Mouse (Mus musculus): Measurements from ENCODE around the gene Frrs1l. TPM values are rescaled to one million over a fixed set of nuclear protein-coding genes. Genes with fewer than 3 reads are reported as not detected.

Gene Frrs1l
- polyA plus RNA-seq, 1 experiment: not detected

DNA sequence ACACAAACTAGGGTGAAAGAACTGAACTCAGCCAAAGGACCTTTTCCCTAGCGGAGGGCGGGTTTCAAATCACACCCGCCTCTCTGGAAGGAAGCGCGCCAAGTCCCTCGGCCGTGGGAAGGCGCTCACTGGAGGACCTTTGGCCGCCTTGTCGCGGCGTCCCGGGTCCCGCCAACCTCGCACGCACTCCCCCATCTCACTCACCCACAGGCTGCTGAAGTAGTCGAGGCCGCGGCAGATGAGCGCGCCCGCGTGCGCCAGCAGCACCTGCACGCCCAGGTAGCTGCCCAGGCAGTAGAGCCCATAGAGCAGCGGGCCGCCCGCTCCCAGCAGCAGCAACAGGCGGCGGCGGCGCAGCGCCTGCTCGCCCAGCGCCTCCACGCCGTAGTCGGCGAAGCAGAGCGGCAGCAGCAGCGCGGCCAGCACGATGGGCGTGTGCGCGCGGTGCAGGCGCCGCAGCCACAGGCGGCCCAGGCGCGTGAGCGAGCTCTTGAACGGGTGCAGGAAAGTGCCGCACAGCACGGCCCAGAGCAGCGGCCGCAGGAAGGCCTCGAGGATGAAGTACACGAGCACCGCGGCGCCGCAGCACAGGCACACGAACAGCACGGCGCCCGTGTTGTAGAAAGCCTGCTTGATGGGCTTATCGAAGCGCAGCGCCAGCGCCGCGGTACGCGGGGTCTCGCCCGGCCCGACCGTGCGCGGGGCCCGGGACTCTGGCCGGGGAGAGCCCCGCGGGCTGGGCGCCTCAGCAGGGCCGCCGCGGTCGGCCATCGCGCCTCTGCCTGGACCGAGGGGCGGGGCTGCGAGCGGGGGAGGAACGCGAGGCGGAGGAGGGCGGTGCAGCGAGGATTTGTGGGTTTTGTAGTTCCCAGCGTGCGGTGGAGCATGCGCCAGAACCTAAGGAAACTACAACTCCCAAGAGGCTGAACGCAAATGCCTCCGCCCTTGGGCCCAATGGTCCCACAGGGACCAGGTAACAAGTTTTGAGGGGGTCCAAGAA lies 43.2 kb downstream of the Frrs1l start, which contains the start of gene Tmem245:
Gene Tmem245 (minus strand): TSS at position 797 of the 1,000 bp plus-strand sequence.
- TF ChIP-seq CTCF (IDR thresholded peaks at IDR 0.05; ENCODE audit: low read depth, low read length): no peak
- TF ChIP-seq POLR2A (IDR thresholded peaks at IDR 0.05; ENCODE audit: borderline replicate concordance, low read depth, low read length): 0 out of 2 replicates have a peak, but pooled peaks have one; percentile 53
- Histone ChIP-seq H3K27ac (ENCODE audit: insufficient read depth, low read depth, low read length) (peak within 1 kb of the TSS; percentile 27), H3K4me1 (ENCODE audit: control insufficient read depth, insufficient read depth, low read length) (peaks cover 40% of the 10 kb centered on the region), H3K4me3 (ENCODE audit: insufficient read depth, low read length) (peak within 1 kb of the TSS; percentile 91)

DNA sequence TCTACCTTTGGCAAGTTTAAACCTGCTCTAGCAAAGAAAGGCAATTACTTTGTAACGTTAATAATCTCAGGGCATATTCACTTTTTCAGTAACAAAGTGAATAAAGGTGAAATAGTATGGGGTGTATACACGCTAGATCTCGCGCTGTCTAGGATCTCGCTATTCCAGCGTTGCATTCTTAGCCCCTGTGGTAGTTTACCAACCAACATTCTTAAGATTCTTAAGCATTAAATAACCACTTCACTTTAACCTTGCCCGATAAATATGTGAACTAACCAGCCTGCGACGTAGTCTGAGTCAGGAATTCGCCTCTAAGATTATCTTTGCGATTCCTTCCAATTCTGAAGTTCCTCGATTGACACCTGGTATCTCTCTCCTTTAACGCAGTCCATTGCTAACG lies 44.0 kb downstream of the Frrs1l start:
- Histone ChIP-seq H3K27ac (ENCODE audit: insufficient read depth, low read depth, low read length) (no peak overlapping the region), H3K4me3 (ENCODE audit: insufficient read depth, low read length) (peak overlapping the region; percentile 91), H3K4me1 (ENCODE audit: control insufficient read depth, insufficient read depth, low read length) (peaks cover 40% of the 10 kb centered on the region)
- TF ChIP-seq POLR2A (IDR thresholded peaks at IDR 0.05; ENCODE audit: borderline replicate concordance, low read depth, low read length) (no peak), CTCF (IDR thresholded peaks at IDR 0.05; ENCODE audit: low read depth, low read length) (no peak)

DNA sequence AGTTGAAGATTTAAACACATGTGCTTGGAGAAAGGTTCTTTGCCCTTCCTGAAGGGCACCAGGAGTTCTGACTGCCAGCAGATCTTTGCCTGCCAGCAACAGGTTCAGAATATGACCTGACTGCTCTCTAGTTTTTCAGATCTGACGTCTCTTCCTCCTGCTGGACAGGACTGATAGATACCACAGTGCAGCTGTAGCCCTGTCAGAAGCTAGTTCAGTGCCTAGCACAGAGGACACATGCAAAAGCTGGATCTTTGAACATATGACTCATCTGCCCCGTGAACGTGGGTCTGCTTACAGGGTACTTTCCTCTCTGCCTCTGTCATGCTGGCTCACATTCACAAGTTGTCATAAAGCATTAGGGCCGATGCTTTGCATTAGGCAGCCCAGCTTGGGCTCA lies 45.9 kb downstream of the Frrs1l start:
- Histone ChIP-seq H3K27ac (ENCODE audit: insufficient read depth, low read depth, low read length) (no peak overlapping the region), H3K4me3 (ENCODE audit: insufficient read depth, low read length) (no peak overlapping the region), H3K4me1 (ENCODE audit: control insufficient read depth, insufficient read depth, low read length) (peaks cover 38% of the 10 kb centered on the region)
- no peak for TF ChIP-seq CTCF (IDR thresholded peaks at IDR 0.05; ENCODE audit: low read depth, low read length)

DNA sequence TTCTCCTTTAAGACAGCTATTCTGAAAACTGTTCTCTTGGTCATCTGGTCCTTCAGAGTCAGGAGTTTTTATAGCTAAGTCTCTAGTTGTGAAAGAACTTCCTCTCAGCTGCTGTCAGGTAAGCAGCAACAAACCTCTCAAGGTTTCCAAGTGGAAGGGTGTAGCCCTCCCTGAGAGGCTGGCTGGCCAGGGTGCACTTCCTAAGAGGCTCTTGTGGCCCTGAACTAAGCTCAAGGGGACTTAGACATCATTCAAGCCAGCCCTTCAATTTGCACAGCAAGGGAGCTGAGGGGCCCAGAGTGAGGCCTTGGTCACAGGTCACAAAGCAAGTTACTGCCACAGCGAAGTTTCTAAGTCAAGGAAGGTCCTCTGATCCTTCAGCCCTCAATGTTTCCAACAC lies 46.9 kb downstream of the Frrs1l start:
- no peak overlapping the region for H3K4me3 ChIP-seq (ENCODE audit: insufficient read depth, low read length)
- no peak overlapping the region for H3K27ac ChIP-seq (ENCODE audit: insufficient read depth, low read depth, low read length)
- H3K4me1 ChIP-seq (ENCODE audit: control insufficient read depth, insufficient read depth, low read length): peaks cover 35% of the 10 kb centered on the region
- TF ChIP-seq POLR2A (IDR thresholded peaks at IDR 0.05; ENCODE audit: borderline replicate concordance, low read depth, low read length) (no peak), CTCF (IDR thresholded peaks at IDR 0.05; ENCODE audit: low read depth, low read length) (no peak)

GRCm38 (mm10) chr4:56942567-56942966 lies 47.6 kb downstream of the Frrs1l start:
- H3K4me3 ChIP-seq (ENCODE audit: insufficient read depth, low read length): no peak overlapping the region
- no peak for TF ChIP-seq POLR2A (IDR thresholded peaks at IDR 0.05; ENCODE audit: borderline replicate concordance, low read depth, low read length)
- no peak for TF ChIP-seq CTCF (IDR thresholded peaks at IDR 0.05; ENCODE audit: low read depth, low read length)
- H3K4me1 ChIP-seq (ENCODE audit: control insufficient read depth, insufficient read depth, low read length): peaks cover 37% of the 10 kb centered on the region
- H3K27ac ChIP-seq (ENCODE audit: insufficient read depth, low read depth, low read length): no peak overlapping the region

DNA sequence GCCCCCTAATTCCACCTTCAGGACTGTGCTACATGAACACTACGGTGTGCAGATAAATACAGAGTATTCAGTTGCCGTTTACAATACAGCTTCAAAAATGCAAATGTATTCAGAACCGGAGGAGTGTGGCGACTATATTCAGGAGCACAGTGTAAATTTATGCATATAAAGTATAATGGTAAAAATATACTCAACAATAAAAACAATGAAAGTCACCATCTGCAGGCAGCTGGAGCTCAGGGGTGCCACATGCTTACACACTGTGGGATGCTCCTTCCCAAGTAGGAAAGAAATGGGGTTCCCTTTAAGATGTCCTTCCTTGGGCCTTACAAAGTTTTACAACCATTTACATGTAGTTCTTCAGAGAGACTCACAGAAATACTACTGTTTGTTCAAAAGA lies 48.7 kb downstream of the Frrs1l start:
- TF ChIP-seq POLR2A (IDR thresholded peaks at IDR 0.05; ENCODE audit: borderline replicate concordance, low read depth, low read length) (no peak), CTCF (IDR thresholded peaks at IDR 0.05; ENCODE audit: low read depth, low read length) (no peak)
- Histone ChIP-seq H3K27ac (ENCODE audit: insufficient read depth, low read depth, low read length) (no peak overlapping the region), H3K4me3 (ENCODE audit: insufficient read depth, low read length) (no peak overlapping the region), H3K4me1 (ENCODE audit: control insufficient read depth, insufficient read depth, low read length) (peaks cover 46% of the 10 kb centered on the region)

GRCm38 (mm10) chr4:56937136-56937535 lies 53.1 kb downstream of the Frrs1l start:
- Histone ChIP-seq H3K4me3 (ENCODE audit: insufficient read depth, low read length) (no peak overlapping the region), H3K4me1 (ENCODE audit: control insufficient read depth, insufficient read depth, low read length) (peaks cover 21% of the 10 kb centered on the region), H3K27ac (ENCODE audit: insufficient read depth, low read depth, low read length) (no peak overlapping the region)
- TF ChIP-seq POLR2A (IDR thresholded peaks at IDR 0.05; ENCODE audit: borderline replicate concordance, low read depth, low read length) (no peak), CTCF (IDR thresholded peaks at IDR 0.05; ENCODE audit: low read depth, low read length) (no peak)

- H3K4me1 ChIP-seq (ENCODE audit: control insufficient read depth, insufficient read depth, low read length): peaks cover 18% of the 10 kb centered on the region
- no peak overlapping the region for H3K27ac ChIP-seq (ENCODE audit: insufficient read depth, low read depth, low read length)
- no peak overlapping the region for H3K4me3 ChIP-seq (ENCODE audit: insufficient read depth, low read length)
- TF ChIP-seq POLR2A (IDR thresholded peaks at IDR 0.05; ENCODE audit: borderline replicate concordance, low read depth, low read length): no peak
- no peak for TF ChIP-seq CTCF (IDR thresholded peaks at IDR 0.05; ENCODE audit: low read depth, low read length)
Observed at GRCm38 (mm10) chr4:56935327-56935726, 54.9 kb downstream of the Frrs1l start.

GRCm38 (mm10) chr4:56933154-56933553 lies 57.0 kb downstream of the Frrs1l start:
- no peak for TF ChIP-seq CTCF (IDR thresholded peaks at IDR 0.05; ENCODE audit: low read depth, low read length)
- TF ChIP-seq POLR2A (IDR thresholded peaks at IDR 0.05; ENCODE audit: borderline replicate concordance, low read depth, low read length): no peak
- H3K4me1 ChIP-seq (ENCODE audit: control insufficient read depth, insufficient read depth, low read length): peaks cover 20% of the 10 kb centered on the region
- no peak overlapping the region for H3K27ac ChIP-seq (ENCODE audit: insufficient read depth, low read depth, low read length)
- no peak overlapping the region for H3K4me3 ChIP-seq (ENCODE audit: insufficient read depth, low read length)

DNA sequence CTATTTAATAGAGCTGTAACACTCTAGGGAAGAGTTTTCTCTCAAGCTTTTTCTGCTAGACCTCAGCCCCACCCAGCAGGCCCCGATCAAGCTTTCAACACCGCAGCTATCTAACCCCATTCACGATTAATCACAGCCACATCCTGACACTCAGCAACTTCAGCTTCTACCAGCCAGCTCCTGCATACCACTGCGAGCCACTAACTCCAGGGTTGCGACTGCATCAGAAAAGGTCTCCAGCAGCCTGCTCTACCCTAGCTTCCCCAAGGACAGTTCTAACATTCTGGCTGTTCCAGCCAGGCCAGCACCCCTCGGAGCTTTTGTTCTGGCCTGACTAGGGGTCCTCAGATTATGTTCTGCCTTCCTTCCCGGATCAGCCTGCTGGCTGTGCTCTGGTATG lies 58.1 kb downstream of the Frrs1l start:
- H3K4me3 ChIP-seq (ENCODE audit: insufficient read depth, low read length): no peak overlapping the region
- H3K27ac ChIP-seq (ENCODE audit: insufficient read depth, low read depth, low read length): no peak overlapping the region

More for the DNA sequence above, 58.1 kb downstream of the Frrs1l start:
- no peak for TF ChIP-seq POLR2A (IDR thresholded peaks at IDR 0.05; ENCODE audit: borderline replicate concordance, low read depth, low read length)
- no peak for TF ChIP-seq CTCF (IDR thresholded peaks at IDR 0.05; ENCODE audit: low read depth, low read length)
- H3K4me1 ChIP-seq (ENCODE audit: control insufficient read depth, insufficient read depth, low read length): peaks cover 14% of the 10 kb centered on the region
